8 mouse cellular contexts compared by ENCODE assay signal in genomic region chr17:87379821-87380220, GRCm38 (mm10). TPM values are rescaled to one million over a fixed set of nuclear protein-coding genes. Genes with fewer than 3 reads are reported as not detected.
A peak's percentile ranks its signal among the peaks of the same experiment; 100 is the strongest.
DNase-seq lines count a peak whose midpoint lies in the region; ATAC-seq and TF ChIP-seq lines count a peak whose summit lies in the region.

No protein-coding gene starts in this region.

- H3K27me3 ChIP-seq in kidney, adult 2 months (replicated peaks; ENCODE audit: control insufficient read depth, insufficient read depth, low read length) = no peaks in the 10 kb centered on the region

- ATAC-seq in inflammation-experienced regulatory T-cells, adult 6 months = no peak

- TF ChIP-seq POLR2A in kidney, adult 2 months (IDR thresholded peaks at IDR 0.05; ENCODE audit: low read depth, low read length) = no peak

- no peak overlapping the region for H3K4me3 ChIP-seq in kidney, adult 2 months (ENCODE audit: insufficient read depth, low read depth, low read length)

- H3K36me3 ChIP-seq in kidney, adult 2 months (ENCODE audit: control insufficient read depth, insufficient read depth, low read length) = no peaks in the 10 kb centered on the region

- peaks cover 13% of the 10 kb centered on the region for H3K4me1 ChIP-seq in kidney, adult 2 months (ENCODE audit: control insufficient read depth, insufficient read depth, low read length)

- 73% methylated on average over 10 of the region's 10 CpGs for WGBS in kidney, adult 2 months

- H3K27ac ChIP-seq in kidney, adult 2 months (ENCODE audit: insufficient read depth, low read depth, low read length) = no peak overlapping the region

- peak; percentile 96 for DNase-seq in heart, adult 11 months
- DNase-seq in heart, postnatal 25 days (ENCODE audit: low spot score) = no peak
- peak; percentile 52 for DNase-seq in MN1 (ENCODE audit: low spot score)
- peak; percentile 18 to 43 for DNase-seq in gastrocnemius, postnatal 4 days (ENCODE audit: low spot score in 2 of 2)
- DNase-seq in lung, postnatal 36 days = peak; percentile 32
- no peak for DNase-seq in adipocyte (ENCODE audit: low spot score)
- no peak for DNase-seq in kidney, adult 2 months

- intact Hi-C loops in heart, postnatal 25 days (cut with DNase I) = loop anchor here (5.0 kb wide), 1 partner anchor 43 kb away; no protein-coding TSS in a partner anchor

- no peak for TF ChIP-seq CTCF in kidney, adult 2 months (conservative IDR thresholded peaks at IDR 0.05; ENCODE audit: insufficient read depth, insufficient read length, low read depth, low read length)

RNA-seq across cellular contexts. Expression of gene Stpg4, which starts 47.7 kb away (rescaled TPM):
- not detected for total RNA-seq in heart, postnatal 25 days (2021)
- not detected for total RNA-seq in gastrocnemius, postnatal 4 days (2021)
- polyA plus RNA-seq in inflammation-experienced regulatory T-cells, adult 6 months (2017; shearing (Covaris generic)) = under 1 TPM in 1 of 3 experiments, not detected in 2; 0.43 TPM
- not detected in 2 replicates for polyA plus RNA-seq in kidney, adult 2 months (2012; rRNA removed)

Comparison
In these comparisons a context has a peak if more than half of its experiments do, and no peak if none do; other contexts are left out.
1. DNase-seq: peak in heart, adult 11 months (single experiment), MN1 (single experiment), gastrocnemius, postnatal 4 days (2 of 2) and lung, postnatal 36 days (single experiment); none in heart, postnatal 25 days (single experiment), adipocyte (single experiment) and kidney, adult 2 months (single experiment).